In the genomic region with DNA sequence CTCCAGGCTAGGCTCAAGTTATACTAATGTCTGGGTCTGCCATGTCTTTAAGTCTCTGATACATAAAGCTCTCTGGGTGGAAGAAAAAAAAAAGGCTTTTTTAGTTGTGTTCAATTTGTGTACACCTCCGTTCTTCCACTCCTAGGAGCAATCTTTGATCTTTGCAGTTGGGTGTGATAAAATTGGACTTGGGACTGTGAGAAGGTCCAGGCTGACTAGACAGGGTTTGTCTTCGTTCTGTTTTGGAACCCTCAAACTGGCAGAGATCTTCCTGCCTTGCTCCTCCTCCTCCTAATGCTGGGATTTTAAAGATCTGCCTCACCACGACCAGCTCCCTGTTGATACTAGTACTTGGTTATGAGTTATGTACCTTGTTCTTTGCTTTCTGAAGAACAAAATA, we compare ENCODE assay signal across 15 mouse cellular contexts. TPM values are rescaled to one million over a fixed set of nuclear protein-coding genes. Genes with fewer than 3 reads are reported as not detected.
A peak's percentile ranks its signal among the peaks of the same experiment; 100 is the strongest.
DNase-seq lines count a peak whose midpoint lies in the region; ATAC-seq and TF ChIP-seq lines count a peak whose summit lies in the region.
"Not testable (repeated sequence)": the region's sequence is repeated elsewhere in the genome, so short reads cannot be mapped to it uniquely, and the experiment has no call there.
"Had no signal": no experiment of that assay in that cellular context is flagged by ENCODE, and none has a peak within 500 bp of the region (broad histone marks: within the 10 kb centered on the region; RNA-seq: fewer than 3 reads in every experiment).

No protein-coding gene starts in this region.

- TF ChIP-seq EP300 in liver, postnatal 0 days (IDR thresholded peaks at IDR 0.05; ENCODE audit: low read depth) = not testable (repeated sequence)

- DNase-seq in heart, adult 11 months = peak; percentile 87
- peak; percentile 67 for DNase-seq in kidney, adult 2 months
- not testable (repeated sequence) for DNase-seq in liver, embryonic 13.5 days; liver, postnatal 0 days

- not testable (repeated sequence) for H3K27me3 ChIP-seq in E14TG2a.4 (ENCODE audit: insufficient read depth, low read length); kidney, adult 2 months (replicated peaks; ENCODE audit: control insufficient read depth, insufficient read depth, low read length); liver, embryonic 13.5 days; liver, postnatal 0 days (ENCODE audit: insufficient read depth, low read length); testis, adult 2 months (ENCODE audit: control insufficient read depth, insufficient read depth, low read length)

- H3K4me3 ChIP-seq in E14TG2a.4 (replicated peaks; ENCODE audit: low read length) = 0 out of 2 replicates have a peak overlapping the region, but pooled peaks have one; percentile 52
- H3K4me3 ChIP-seq in brown adipose tissue, adult 24 weeks (ENCODE audit: insufficient read depth, low read depth, low read length); kidney, adult 2 months (ENCODE audit: insufficient read depth, low read depth, low read length): not testable (repeated sequence)
- peak overlapping the region; percentile 54 for H3K4me3 ChIP-seq in liver, embryonic 13.5 days (replicated peaks)
- peak overlapping the region; percentile 49 for H3K4me3 ChIP-seq in liver, postnatal 0 days (ENCODE audit: low read depth, low read length)
- peak overlapping the region; percentile 36 for H3K4me3 ChIP-seq in testis, adult 2 months (ENCODE audit: control insufficient read depth, low read depth, low read length)

- H3K9me3 ChIP-seq in E14TG2a.4 (ENCODE audit: low read length) = peaks cover 12% of the 10 kb centered on the region
- H3K9me3 ChIP-seq in liver, embryonic 13.5 days (replicated peaks); liver, postnatal 0 days (ENCODE audit: low read length): not testable (repeated sequence)

- not testable (repeated sequence) for H3K4me1 ChIP-seq in E14TG2a.4 (replicated peaks; ENCODE audit: low read depth, low read length); brown adipose tissue, adult 24 weeks (ENCODE audit: control insufficient read depth, insufficient read depth, insufficient read length, low read length); kidney, adult 2 months (ENCODE audit: control insufficient read depth, insufficient read depth, low read length); testis, adult 2 months (ENCODE audit: control insufficient read depth, insufficient read depth, low read length)
- H3K4me1 ChIP-seq in liver, embryonic 13.5 days (replicated peaks) = peaks cover 35% of the 10 kb centered on the region
- H3K4me1 ChIP-seq in liver, postnatal 0 days (ENCODE audit: insufficient read depth) = peaks cover 14% of the 10 kb centered on the region

- H3K27ac ChIP-seq in brown adipose tissue, adult 24 weeks (replicated peaks; ENCODE audit: low read depth, low read length) = peak overlapping the region; percentile 85
- H3K27ac ChIP-seq in kidney, adult 2 months (ENCODE audit: insufficient read depth, low read depth, low read length); testis, adult 2 months (ENCODE audit: control insufficient read depth, insufficient read depth, low read depth, low read length): not testable (repeated sequence)
- peak overlapping the region; percentile 83 for H3K27ac ChIP-seq in liver, embryonic 13.5 days
- H3K27ac ChIP-seq in liver, postnatal 0 days (ENCODE audit: low read depth) = peak overlapping the region; percentile 85

- TF ChIP-seq POLR2A in kidney, adult 2 months (IDR thresholded peaks at IDR 0.05; ENCODE audit: low read depth, low read length); testis, adult 2 months (IDR thresholded peaks at IDR 0.05; ENCODE audit: control insufficient read depth, low read depth, low read length): not testable (repeated sequence)

- not testable (repeated sequence) for ATAC-seq in liver, embryonic 13.5 days (ENCODE audit: low read depth); liver, postnatal 0 days

- peak overlapping the region; percentile 65 for H3K9ac ChIP-seq in liver, embryonic 13.5 days
- peak overlapping the region; percentile 46 for H3K9ac ChIP-seq in liver, postnatal 0 days (replicated peaks)

- WGBS in kidney, adult 2 months = 51% methylated on average over 3 of the region's 3 CpGs
- 30% methylated on average over 3 of the region's 3 CpGs for WGBS in liver, embryonic 13.5 days (ENCODE audit: insufficient replicate concordance)
- 25% methylated on average over 3 of the region's 3 CpGs for WGBS in liver, postnatal 0 days (ENCODE audit: insufficient replicate concordance)

- H3K4me2 ChIP-seq in liver, embryonic 13.5 days = peak overlapping the region; percentile 67
- peak overlapping the region; percentile 67 for H3K4me2 ChIP-seq in liver, postnatal 0 days (ENCODE audit: low read depth, low read length)

- TF ChIP-seq CTCF in E14TG2a.4 (conservative IDR thresholded peaks at IDR 0.05; ENCODE audit: low read length); kidney, adult 2 months (conservative IDR thresholded peaks at IDR 0.05; ENCODE audit: insufficient read depth, insufficient read length, low read depth, low read length); liver, postnatal 0 days (IDR thresholded peaks at IDR 0.05; ENCODE audit: low read depth); testis, adult 2 months (IDR thresholded peaks at IDR 0.05; ENCODE audit: control insufficient read depth, insufficient read depth, insufficient replicate concordance, low read depth, low read length): not testable (repeated sequence)

- H3K36me3 ChIP-seq in E14TG2a.4 (ENCODE audit: insufficient read depth, low read length); kidney, adult 2 months (ENCODE audit: control insufficient read depth, insufficient read depth, low read length); liver, embryonic 13.5 days; liver, postnatal 0 days (replicated peaks; ENCODE audit: insufficient read depth, low read length); testis, adult 2 months (ENCODE audit: control insufficient read depth, insufficient read depth, low read length): not testable (repeated sequence)

RNA-seq across cellular contexts. Expression of a gene that starts 1.4 kb away (rescaled TPM):
- 3.5 and 5.1 TPM in 2 replicates for polyA plus RNA-seq in brown adipose tissue, adult 24 weeks (2012; ENCODE audit: insufficient read depth, insufficient read length, missing spikeins)
- polyA plus RNA-seq in kidney, adult 2 months (2012; rRNA removed) = 0.54 and 0.56 TPM in 2 replicates
- polyA plus RNA-seq in liver, embryonic 13.5 days (2015; fragmentation: Nextera tagmentation; extraction: Ambion mirVana) = 7.6 and 8.5 TPM in 2 replicates
- 7.1 and 7.3 TPM in 2 replicates for polyA plus RNA-seq in liver, postnatal 0 days (2015; fragmentation: Nextera tagmentation; extraction: Ambion mirVana)
- polyA plus RNA-seq in testis, adult 2 months (2012; rRNA removed) = 22.3 and 22.9 TPM in 2 replicates
- polyA plus RNA-seq: forebrain, embryonic 13.5 days had no signal

RNA-seq across cellular contexts. Expression of a gene that starts 12.8 kb away (rescaled TPM):
- polyA plus RNA-seq in brown adipose tissue, adult 24 weeks (2012; ENCODE audit: insufficient read depth, insufficient read length, missing spikeins) = 11.9 and 19.3 TPM in 2 replicates
- polyA plus RNA-seq in kidney, adult 2 months (2012; rRNA removed) = 42.3 and 52.8 TPM in 2 replicates
- not detected in 2 replicates for polyA plus RNA-seq in liver, embryonic 13.5 days (2015; fragmentation: Nextera tagmentation; extraction: Ambion mirVana)
- not detected in 2 replicates for polyA plus RNA-seq in liver, postnatal 0 days (2015; fragmentation: Nextera tagmentation; extraction: Ambion mirVana)
- 4.8 and 5.5 TPM in 2 replicates for polyA plus RNA-seq in testis, adult 2 months (2012; rRNA removed)
- polyA plus RNA-seq: embryonic facial prominence, embryonic 11.5 days; embryonic facial prominence, embryonic 15.5 days; forebrain, embryonic 13.5 days; forebrain, postnatal 0 days; heart, embryonic 12.5 days; heart, embryonic 16.5 days; hindbrain, embryonic 10.5 days; hindbrain, embryonic 14.5 days had no signal

RNA-seq across cellular contexts. Expression of a gene that starts 26.3 kb away (rescaled TPM):
- 84.3 and 92.4 TPM in 2 replicates for polyA plus RNA-seq in brown adipose tissue, adult 24 weeks (2012; ENCODE audit: insufficient read depth, insufficient read length, missing spikeins)
- 79.2 and 91.3 TPM in 2 replicates for polyA plus RNA-seq in kidney, adult 2 months (2012; rRNA removed)
- 82.4 and 85.0 TPM in 2 replicates for polyA plus RNA-seq in liver, embryonic 13.5 days (2015; fragmentation: Nextera tagmentation; extraction: Ambion mirVana)
- 66.4 and 70.4 TPM in 2 replicates for polyA plus RNA-seq in liver, postnatal 0 days (2015; fragmentation: Nextera tagmentation; extraction: Ambion mirVana)
- polyA plus RNA-seq in testis, adult 2 months (2012; rRNA removed) = 5.6 and 5.8 TPM in 2 replicates

RNA-seq across cellular contexts. Expression of a gene that starts 26.5 kb away (rescaled TPM):
- polyA plus RNA-seq in brown adipose tissue, adult 24 weeks (2012; ENCODE audit: insufficient read depth, insufficient read length, missing spikeins) = 44.2 and 46.1 TPM in 2 replicates
- polyA plus RNA-seq in kidney, adult 2 months (2012; rRNA removed) = 68.1 and 79.3 TPM in 2 replicates
- polyA plus RNA-seq in liver, embryonic 13.5 days (2015; fragmentation: Nextera tagmentation; extraction: Ambion mirVana) = 22.7 and 23.2 TPM in 2 replicates
- polyA plus RNA-seq in liver, postnatal 0 days (2015; fragmentation: Nextera tagmentation; extraction: Ambion mirVana) = 23.6 and 24.2 TPM in 2 replicates
- 35.1 and 48.1 TPM in 2 replicates for polyA plus RNA-seq in testis, adult 2 months (2012; rRNA removed)

RNA-seq across cellular contexts. Expression of a gene that starts 32.4 kb away (rescaled TPM):
- polyA plus RNA-seq in brown adipose tissue, adult 24 weeks (2012; ENCODE audit: insufficient read depth, insufficient read length, missing spikeins) = 31.0 and 35.3 TPM in 2 replicates
- 24.0 and 31.3 TPM in 2 replicates for polyA plus RNA-seq in kidney, adult 2 months (2012; rRNA removed)
- 116 and 131 TPM in 2 replicates for polyA plus RNA-seq in liver, embryonic 13.5 days (2015; fragmentation: Nextera tagmentation; extraction: Ambion mirVana)
- polyA plus RNA-seq in liver, postnatal 0 days (2015; fragmentation: Nextera tagmentation; extraction: Ambion mirVana) = 58.0 and 60.1 TPM in 2 replicates
- 31.1 and 33.9 TPM in 2 replicates for polyA plus RNA-seq in testis, adult 2 months (2012; rRNA removed)
